Mouse (Mus musculus) urinary bladder, postnatal 25 days (tissue): ENCODE measurements around the gene Pgr15l.

Source experiments
- DNase-seq: peaks from one replicate; pipeline ENCODE4 v3.0.0; 2022; ENCODE audit warnings: low spot score

The Pgr15l gene

DNA sequence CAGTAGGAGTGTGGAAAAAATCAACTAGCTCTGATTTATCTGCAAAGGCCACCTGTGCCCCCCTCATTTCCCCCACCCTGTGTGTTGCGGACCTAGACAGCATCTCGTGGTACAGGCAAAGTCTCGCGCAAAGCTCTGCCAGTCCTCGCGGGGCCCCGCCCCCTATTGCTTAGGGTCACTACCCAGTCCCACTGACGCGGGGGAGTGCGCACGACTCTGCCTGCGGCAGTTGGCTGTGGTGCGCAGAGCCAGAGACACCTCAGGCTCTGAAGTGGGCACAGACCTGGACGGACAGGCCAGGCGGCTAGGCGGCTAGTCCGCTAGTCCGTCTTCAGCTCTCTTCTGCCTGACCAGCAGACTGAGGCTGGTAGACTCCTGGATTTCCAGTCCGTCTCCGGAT is at the start of gene Pgr15l:
TSS of gene Pgr15l (plus strand) at position 228 of the 400 bp plus-strand sequence.
- DNase-seq: no peak

DNA sequence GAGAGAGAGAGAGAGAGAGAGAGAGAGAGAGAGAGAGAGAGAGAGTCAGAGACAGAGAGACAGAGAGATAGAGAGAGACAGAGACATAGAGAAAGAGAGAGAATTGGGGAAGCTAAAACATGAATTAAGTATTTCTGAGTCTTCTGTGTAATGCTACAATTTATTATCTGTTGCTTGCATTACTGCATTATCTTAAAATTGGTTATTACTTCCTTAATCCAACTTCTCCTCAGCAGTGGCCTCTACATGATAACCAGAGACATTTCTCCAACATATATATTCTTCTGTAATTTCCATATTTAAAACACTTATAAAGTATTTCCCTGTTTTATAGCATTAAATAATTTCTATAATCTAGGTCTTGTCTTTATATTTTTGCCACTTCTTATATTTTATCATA is 44.9 kb upstream of the Pgr15l start:
- DNase-seq: no peak

DNA sequence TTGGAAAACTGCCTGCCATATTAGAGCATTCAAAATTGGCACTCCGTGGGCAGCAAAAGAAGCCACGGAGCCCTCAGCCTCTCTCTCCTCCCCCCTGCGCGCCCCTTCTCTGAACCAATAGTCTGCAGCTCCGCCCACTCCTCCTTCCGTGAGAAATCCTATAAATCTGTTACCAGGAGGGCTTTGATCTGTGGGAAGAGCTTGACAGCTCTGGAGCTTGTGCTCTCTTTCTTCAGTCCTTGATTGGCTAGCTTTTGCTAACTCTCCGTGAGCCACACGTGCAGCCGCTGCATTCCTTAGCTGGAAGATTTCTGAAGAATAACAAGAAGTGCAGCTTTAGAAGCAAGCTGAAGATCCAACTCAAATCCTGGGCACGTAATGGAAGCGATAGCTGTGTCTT is 2.6 kb upstream of the Pgr15l start:
- no peak for DNase-seq
